In genomic region chr17:29218017-29218416, GRCm38 (mm10) we compare ENCODE assay signal across 29 mouse cellular contexts. TPM values are rescaled to one million over a fixed set of nuclear protein-coding genes. Genes with fewer than 3 reads are reported as not detected.
DNase-seq lines count a peak whose midpoint lies in the region; ATAC-seq lines count a peak whose summit lies in the region.
"Had no signal": no experiment of that assay in that cellular context is flagged by ENCODE, and none has a peak within 500 bp of the region (broad histone marks: within the 10 kb centered on the region; RNA-seq: fewer than 3 reads in every experiment).

No protein-coding gene starts in this region.

- H3K4me1 ChIP-seq in embryonic facial prominence, embryonic 13.5 days = peaks cover 28% of the 10 kb centered on the region
- H3K4me1 ChIP-seq in limb, embryonic 11.5 days (ENCODE audit: control insufficient read depth, insufficient read depth, low read length) = peaks cover 29% of the 10 kb centered on the region

- H3K9ac ChIP-seq in embryonic facial prominence, embryonic 13.5 days = no peak overlapping the region
- no peak overlapping the region for H3K9ac ChIP-seq in limb, embryonic 11.5 days (ENCODE audit: low read length)
- H3K9ac ChIP-seq: forebrain, embryonic 15.5 days; heart, embryonic 12.5 days; hindbrain, embryonic 15.5 days; lung, embryonic 15.5 days; stomach, embryonic 15.5 days had no signal

- no peaks in the 10 kb centered on the region for H3K9me3 ChIP-seq in embryonic facial prominence, embryonic 13.5 days
- H3K9me3 ChIP-seq in limb, embryonic 11.5 days (ENCODE audit: control insufficient read depth, low read length) = no peaks in the 10 kb centered on the region
- H3K9me3 ChIP-seq: forebrain, embryonic 15.5 days; G1E; heart, embryonic 12.5 days; hindbrain, embryonic 15.5 days; lung, embryonic 15.5 days; stomach, embryonic 15.5 days had no signal

- no peak for ATAC-seq in embryonic facial prominence, embryonic 13.5 days (ENCODE audit: insufficient number of reproducible peaks, insufficient read depth, low FRiP score, low TSS enrichment, low read depth)
- ATAC-seq in limb, embryonic 11.5 days (ENCODE audit: insufficient number of reproducible peaks, low FRiP score, low TSS enrichment, low read depth) = no peak
- ATAC-seq: forebrain, embryonic 15.5 days; inflammation-experienced regulatory T-cells, adult 6 months; midbrain, embryonic 16.5 days; Patski had no signal

- H3K27ac ChIP-seq in embryonic facial prominence, embryonic 13.5 days = 0 out of 2 replicates have a peak overlapping the region, but pooled peaks have one; percentile 22
- H3K27ac ChIP-seq in limb, embryonic 11.5 days (replicated peaks; ENCODE audit: low read depth, low read length) = no peak overlapping the region
- H3K27ac ChIP-seq: forebrain, embryonic 15.5 days; heart, adult 2 months; hindbrain, embryonic 15.5 days; left cerebral cortex, adult 2 months; lung, embryonic 15.5 days; stomach, embryonic 15.5 days had no signal

- WGBS in embryonic facial prominence, embryonic 13.5 days = 35% methylated on average over 5 of the region's 5 CpGs
- 31% methylated on average over 5 of the region's 5 CpGs for WGBS in limb, embryonic 11.5 days

- peak; percentile 63 for DNase-seq in embryo, embryonic 10 days (ENCODE audit: low spot score)
- no peak for DNase-seq in embryo, embryonic 9.5 days (ENCODE audit: extremely low spot score)
- DNase-seq in limb, embryonic 11.5 days (ENCODE audit: low spot score) = peak; percentile 59
- no peak for DNase-seq in spleen, postnatal 36 days (ENCODE audit: low spot score in 2 of 2)
- no peak for DNase-seq in thymus, postnatal 0 days (ENCODE audit: low spot score)
- no peak for DNase-seq in adrenal gland, postnatal 4 days (ENCODE audit: low spot score in 2 of 2)
- DNase-seq in right cerebral cortex, postnatal 36 days (ENCODE audit: low spot score in 2 of 2) = no peak
- DNase-seq: adrenal gland, postnatal 14 days; cerebellum, adult 18-20 months; cerebellum, postnatal 10 days; heart, adult 2 months; heart, postnatal 4 days; kidney, adult 11 months; kidney, postnatal 25 days; thymus, postnatal 25 days had no signal

- H3K27me3 ChIP-seq in embryonic facial prominence, embryonic 13.5 days = peaks cover 24% of the 10 kb centered on the region
- H3K27me3 ChIP-seq in limb, embryonic 11.5 days (ENCODE audit: control insufficient read depth, insufficient read depth, low read length) = no peaks in the 10 kb centered on the region
- H3K27me3 ChIP-seq: forebrain, embryonic 15.5 days; hindbrain, embryonic 15.5 days; lung, embryonic 15.5 days; Patski; stomach, embryonic 15.5 days had no signal

- H3K4me3 ChIP-seq in embryonic facial prominence, embryonic 13.5 days = no peak overlapping the region
- no peak overlapping the region for H3K4me3 ChIP-seq in limb, embryonic 11.5 days (ENCODE audit: low read depth, low read length)
- H3K4me3 ChIP-seq: forebrain, embryonic 15.5 days; heart, adult 2 months; heart, embryonic 12.5 days; hindbrain, embryonic 15.5 days; left cerebral cortex, adult 2 months; lung, embryonic 15.5 days; stomach, embryonic 15.5 days had no signal

- no peaks in the 10 kb centered on the region for H3K36me3 ChIP-seq in embryonic facial prominence, embryonic 13.5 days
- H3K36me3 ChIP-seq in limb, embryonic 11.5 days (ENCODE audit: control insufficient read depth, insufficient read depth, low read length) = no peaks in the 10 kb centered on the region
- H3K36me3 ChIP-seq: forebrain, embryonic 15.5 days; G1E; heart, embryonic 12.5 days; hindbrain, embryonic 15.5 days; lung, embryonic 15.5 days; stomach, embryonic 15.5 days had no signal

- no peak overlapping the region for H3K4me2 ChIP-seq in embryonic facial prominence, embryonic 13.5 days
- no peak overlapping the region for H3K4me2 ChIP-seq in limb, embryonic 11.5 days (ENCODE audit: low read depth, severe bottlenecking)
- H3K4me2 ChIP-seq: forebrain, embryonic 15.5 days; heart, embryonic 12.5 days; hindbrain, embryonic 15.5 days; liver, embryonic 11.5 days; lung, embryonic 15.5 days; midbrain, embryonic 11.5 days; stomach, embryonic 15.5 days had no signal

RNA-seq across cellular contexts. Expression of gene Cpne5, which starts 19.9 kb away (rescaled TPM):
- 28.1 and 36.0 TPM in 2 replicates for polyA plus RNA-seq in embryonic facial prominence, embryonic 13.5 days (2015; fragmentation: Nextera tagmentation; extraction: Ambion mirVana)
- 3.0 and 4.1 TPM in 2 replicates for polyA plus RNA-seq in limb, embryonic 11.5 days (2014; fragmentation: Nextera tagmentation; extraction: Ambion mirVana)
- polyA plus RNA-seq in thymus, postnatal 0 days (2015; fragmentation: Nextera tagmentation; extraction: Ambion mirVana) = 2.8 and 3.0 TPM in 2 replicates
- total RNA-seq in adrenal gland, postnatal 4 days (2021) = 1 to 10 TPM; 2.8 to 2.9 TPM
- total RNA-seq: gastrocnemius, adult 8-10 months had no signal

RNA-seq across cellular contexts. Expression of gene Ppil1, which starts 46.0 kb away (rescaled TPM):
- polyA plus RNA-seq in embryonic facial prominence, embryonic 13.5 days (2015; fragmentation: Nextera tagmentation; extraction: Ambion mirVana) = 149 and 162 TPM in 2 replicates
- 201 and 206 TPM in 2 replicates for polyA plus RNA-seq in limb, embryonic 11.5 days (2014; fragmentation: Nextera tagmentation; extraction: Ambion mirVana)
- 118 and 133 TPM in 2 replicates for polyA plus RNA-seq in thymus, postnatal 0 days (2015; fragmentation: Nextera tagmentation; extraction: Ambion mirVana)
- total RNA-seq in adrenal gland, postnatal 4 days (2021) = 10 to 100 TPM; 31.2 to 33.2 TPM

RNA-seq across cellular contexts. Expression of gene BC004004, which starts 50.6 kb away (rescaled TPM):
- polyA plus RNA-seq in embryonic facial prominence, embryonic 13.5 days (2015; fragmentation: Nextera tagmentation; extraction: Ambion mirVana) = 66.7 and 71.3 TPM in 2 replicates
- 50.0 and 51.5 TPM in 2 replicates for polyA plus RNA-seq in limb, embryonic 11.5 days (2014; fragmentation: Nextera tagmentation; extraction: Ambion mirVana)
- polyA plus RNA-seq in thymus, postnatal 0 days (2015; fragmentation: Nextera tagmentation; extraction: Ambion mirVana) = 92.2 and 95.2 TPM in 2 replicates
- 100 to 1,000 TPM; 115 to 116 TPM for total RNA-seq in adrenal gland, postnatal 4 days (2021)

Comparison
In these comparisons a context has a peak if more than half of its experiments do, and no peak if none do; other contexts are left out.
1. DNase-seq: peak in embryo, embryonic 10 days (single experiment) and limb, embryonic 11.5 days (single experiment); none in embryo, embryonic 9.5 days (single experiment), spleen, postnatal 36 days (0 of 2), thymus, postnatal 0 days (single experiment), adrenal gland, postnatal 4 days (0 of 2) and right cerebral cortex, postnatal 36 days (0 of 2).